Mouse (Mus musculus): ENCODE measurements around the gene Gm49320.

GRCm38 (mm10) chr8:4219617-4220016 lies 19.0 kb upstream of the Gm49320 start:
- TF ChIP-seq CTCF (IDR thresholded peaks at IDR 0.05) (no peak), EP300 (IDR thresholded peaks at IDR 0.05) (no peak)

Measured in lung, postnatal 0 days (tissue).